Mouse (Mus musculus) liver, adult 2 months (tissue): ENCODE data around the gene Golgb1. TPM values are rescaled to one million over a fixed set of nuclear protein-coding genes. Genes with fewer than 3 reads are reported as not detected.

Experiments
- DNase-seq: peaks from one replicate; pipeline ENCODE4 v3.0.0-alpha.2; 2011; ENCODE audit warnings: low read depth, low spot score; ENCODE audit errors: extremely low read depth
- H3K27ac ChIP-seq: fragments of 200-500 bp; replicated peaks from 2 replicates; pipeline ENCODE4 v1.5.1; 2012; ENCODE audit warnings: low read depth, mild to moderate bottlenecking, control low read depth, inconsistent platforms, low read length; ENCODE audit not compliant: insufficient read depth
- H3K27me3 ChIP-seq: fragments of 200-500 bp; 2 replicates; pipeline ENCODE4 v1.6.1; 2012; ENCODE audit warnings: mild to moderate bottlenecking, moderate library complexity, low read length, inconsistent platforms; ENCODE audit not compliant: control insufficient read depth, insufficient read depth
- H3K36me3 ChIP-seq: fragments of 200-500 bp; 2 replicates; pipeline ENCODE4 v1.6.1; 2012; ENCODE audit warnings: low read length, inconsistent platforms; ENCODE audit not compliant: control insufficient read depth, insufficient read depth
- H3K4me1 ChIP-seq: fragments of 200-500 bp; 2 replicates; pipeline ENCODE4 v1.6.1; 2011; ENCODE audit warnings: low read length; ENCODE audit not compliant: control insufficient read depth, insufficient read depth
- H3K4me3 ChIP-seq: fragments of 200-500 bp; 2 replicates; pipeline ENCODE4 v1.5.1; 2011; ENCODE audit warnings: low read depth, mild to moderate bottlenecking, control low read depth, low read length, moderate library complexity; ENCODE audit not compliant: insufficient read depth
- H3K79me2 ChIP-seq: fragments of 200-500 bp; 2 replicates; pipeline ENCODE4 v1.6.1; 2012; ENCODE audit warnings: inconsistent platforms, mild to moderate bottlenecking, low read length, moderate library complexity; ENCODE audit not compliant: control insufficient read depth, insufficient read depth
- H3K9ac ChIP-seq: fragments of 200-500 bp; 2 replicates; pipeline ENCODE4 v1.6.1; 2012; ENCODE audit warnings: low read depth, mild to moderate bottlenecking, control low read depth, inconsistent platforms, low read length
- CTCF ChIP-seq: fragments of 200-500 bp; IDR thresholded peaks from 2 replicates; pipeline ENCODE4 v1.5.1; 2011; ENCODE audit warnings: low read depth, low read length, control low read depth
- POLR2A ChIP-seq: fragments of 200-500 bp; IDR thresholded peaks from 2 replicates; pipeline ENCODE4 v1.6.1; 2011; ENCODE audit warnings: low read length, control low read depth; ENCODE audit not compliant: insufficient read depth; ENCODE audit errors: extremely low read depth
- WGBS: fragments of 180-500 bp; shearing (Covaris S2); methylation state at CpG from one replicate; pipeline ENCODE4 v1.1.7; 2018; 5-methylcytosine and 5-hydroxymethylcytosine counted together
- polyA plus RNA-seq: library from polyadenylated mRNA; depleted of rRNA; stranded (reverse); fragments of >200 nt; gene quantifications from 2 replicates; pipeline ENCODE4 v1.2.3, GENCODE M21; 2012
- total RNA-seq: library from RNA; depleted of rRNA; stranded (reverse); fragments of >200 nt; gene quantifications from 2 replicates; pipeline ENCODE4 v1.2.3, GENCODE M21; 2014

Golgb1 gene
- total and polyA plus RNA-seq, 2 experiments, result 30.1 to 34.1 TPM

GRCm38 (mm10) chr16:36931381-36931780 lies 56.4 kb downstream of the Golgb1 start:
- Histone ChIP-seq H3K4me3 (no peak overlapping the region), H3K4me1 (peaks cover 4% of the 10 kb centered on the region; the same call in 1 of the 2 replicates), H3K79me2 (no peaks in the 10 kb centered on the region), H3K9ac (no peak overlapping the region), H3K36me3 (peaks cover 47% of the 10 kb centered on the region), H3K27ac (no peak overlapping the region), H3K27me3 (no peaks in the 10 kb centered on the region)
- no peak for DNase-seq
- 97% methylated on average over 10 of the region's 10 CpGs for WGBS
- TF ChIP-seq CTCF (no peak), POLR2A (no peak)

GRCm38 (mm10) chr16:36931976-36932375 lies 57.0 kb downstream of the Golgb1 start:
- Histone ChIP-seq H3K4me3 (no peak overlapping the region), H3K4me1 (peaks cover 4% of the 10 kb centered on the region; the same call in 1 of the 2 replicates), H3K36me3 (peaks cover 42% of the 10 kb centered on the region), H3K9ac (no peak overlapping the region), H3K27me3 (no peaks in the 10 kb centered on the region), H3K79me2 (no peaks in the 10 kb centered on the region), H3K27ac (no peak overlapping the region)
- no peak for DNase-seq
- WGBS, result 93% methylated on average over 3 of the region's 3 CpGs
- TF ChIP-seq CTCF (no peak), POLR2A (no peak)

DNA sequence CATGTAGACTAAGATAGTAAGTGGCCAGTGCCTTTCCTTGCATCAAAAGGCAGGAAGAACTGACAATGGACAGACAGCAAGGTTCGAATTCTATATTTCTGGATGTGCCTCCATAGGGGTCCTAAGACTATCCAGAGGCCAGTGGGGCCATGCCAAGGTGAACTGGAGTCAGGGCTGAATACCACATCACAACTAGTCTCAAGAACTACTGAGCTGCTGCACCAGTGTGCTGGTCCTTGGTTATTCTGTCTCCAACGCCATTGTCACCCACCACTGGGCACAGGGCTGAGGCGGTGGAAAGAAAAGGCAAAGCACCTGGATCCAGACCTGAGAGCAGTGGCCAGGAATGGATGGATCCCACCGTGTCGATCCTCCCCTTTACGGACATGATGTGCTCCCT lies 57.6 kb downstream of the Golgb1 start:
- Histone ChIP-seq H3K27me3 (no peaks in the 10 kb centered on the region), H3K36me3 (peaks cover 36% of the 10 kb centered on the region), H3K4me1 (peaks cover 4% of the 10 kb centered on the region; the same call in 1 of the 2 replicates), H3K79me2 (no peaks in the 10 kb centered on the region), H3K9ac (no peak overlapping the region), H3K27ac (no peak overlapping the region), H3K4me3 (no peak overlapping the region)
- 96% methylated on average over 6 of the region's 6 CpGs for WGBS
- DNase-seq, result no peak
- no peak for TF ChIP-seq POLR2A
- TF ChIP-seq CTCF, result no peak

GRCm38 (mm10) chr16:36934131-36934840 lies 59.3 kb downstream of the Golgb1 start:
- DNase-seq, result peak; percentile 85
- 61% methylated on average over 6 of the region's 6 CpGs for WGBS
- no peaks in the 10 kb centered on the region for H3K79me2 ChIP-seq
- no peak overlapping the region for H3K9ac ChIP-seq
- H3K36me3 ChIP-seq, result peaks cover 21% of the 10 kb centered on the region
- no peaks in the 10 kb centered on the region for H3K27me3 ChIP-seq
- H3K4me3 ChIP-seq, result no peak overlapping the region
- H3K27ac ChIP-seq, result peak overlapping the region; percentile 26; the same call in 1 of the 2 replicates
- peaks cover 4% of the 10 kb centered on the region; the same call in 1 of the 2 replicates for H3K4me1 ChIP-seq
- TF ChIP-seq POLR2A (no peak), CTCF (no peak)

DNA sequence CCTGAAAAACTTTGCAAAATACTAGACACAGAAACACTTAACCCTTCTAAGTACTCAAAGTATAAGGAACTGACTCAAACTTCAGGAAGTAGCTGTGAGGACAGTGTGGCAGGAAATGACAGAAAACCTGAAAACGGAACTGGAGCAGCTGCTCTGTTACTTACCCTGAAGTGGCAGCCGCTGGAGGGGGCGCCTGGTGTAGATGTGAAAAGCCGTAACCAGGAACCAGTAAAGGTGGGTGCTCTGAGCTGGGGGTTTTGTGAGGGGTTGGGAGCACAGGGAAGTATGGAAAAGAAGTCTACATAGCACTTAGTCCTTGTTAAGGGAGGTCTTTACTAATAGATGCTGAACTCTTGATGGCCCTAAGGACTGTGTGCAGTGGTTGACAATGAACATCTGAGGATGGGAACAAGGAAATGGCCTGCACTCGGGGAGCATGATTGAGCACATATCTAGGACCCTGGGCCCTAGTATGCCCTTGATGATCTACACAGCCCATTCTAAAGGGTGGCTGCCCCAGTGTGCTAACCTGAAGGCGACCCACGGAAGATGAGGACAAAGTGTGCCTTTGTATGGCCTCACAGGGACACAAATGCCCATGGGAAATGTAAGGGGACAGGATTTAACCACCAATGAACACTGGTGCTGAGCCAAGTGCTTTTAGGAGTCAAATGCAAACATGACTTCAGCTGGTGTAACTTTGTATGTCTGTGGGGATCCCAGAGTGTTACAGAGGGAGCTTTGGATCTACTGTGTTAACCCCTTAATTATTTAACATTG lies 60.1 kb downstream of the Golgb1 start, which contains the start of gene Hcls1:
Gene Hcls1, plus strand, starts transcription at position 143 of the 780 bp plus-strand sequence.
- H3K36me3 ChIP-seq, result peaks cover 15% of the 10 kb centered on the region
- TF ChIP-seq POLR2A, result no peak
- TF ChIP-seq CTCF, result no peak
- peak; percentile 43 for DNase-seq
- H3K9ac ChIP-seq, result peak within 1 kb of the TSS; percentile 52
- peak within 1 kb of the TSS; percentile 54 for H3K27ac ChIP-seq
- peak within 1 kb of the TSS; percentile 39 for H3K4me3 ChIP-seq
- H3K4me1 ChIP-seq, result peaks cover 4% of the 10 kb centered on the region; the same call in 1 of the 2 replicates
- no peaks in the 10 kb centered on the region for H3K27me3 ChIP-seq
- 80% methylated on average over 7 of the region's 7 CpGs for WGBS
- no peaks in the 10 kb centered on the region for H3K79me2 ChIP-seq
